Mouse (Mus musculus): ENCODE results near the gene Creb3l1.
A peak's percentile ranks its signal among the peaks of the same experiment; 100 is the strongest.

Creb3l1 gene

DNA sequence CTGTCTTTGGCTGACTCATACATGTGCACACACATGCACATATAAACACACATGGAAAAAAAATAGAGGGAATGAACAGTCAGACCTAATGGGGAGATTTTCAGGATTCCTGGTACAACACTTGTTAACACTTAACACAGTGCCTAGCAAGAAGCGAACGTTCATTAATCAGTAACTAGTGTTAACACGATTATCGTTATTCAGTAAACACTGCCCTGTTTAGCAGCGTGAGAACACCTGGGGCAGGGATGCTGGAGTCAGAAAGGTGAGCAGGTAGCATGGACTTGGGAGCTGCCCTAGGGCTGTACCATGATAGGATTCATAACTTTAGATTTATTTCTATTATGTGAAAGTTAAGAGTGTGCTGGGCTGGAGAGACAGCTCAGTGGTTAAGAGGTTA, 28.3 kb downstream of the Creb3l1 start:
- DNase-seq = no peak

- no peak for DNase-seq
Measured at GRCm38 (mm10) chr2:91993409-91993808, 30.9 kb downstream of the Creb3l1 start.

DNA sequence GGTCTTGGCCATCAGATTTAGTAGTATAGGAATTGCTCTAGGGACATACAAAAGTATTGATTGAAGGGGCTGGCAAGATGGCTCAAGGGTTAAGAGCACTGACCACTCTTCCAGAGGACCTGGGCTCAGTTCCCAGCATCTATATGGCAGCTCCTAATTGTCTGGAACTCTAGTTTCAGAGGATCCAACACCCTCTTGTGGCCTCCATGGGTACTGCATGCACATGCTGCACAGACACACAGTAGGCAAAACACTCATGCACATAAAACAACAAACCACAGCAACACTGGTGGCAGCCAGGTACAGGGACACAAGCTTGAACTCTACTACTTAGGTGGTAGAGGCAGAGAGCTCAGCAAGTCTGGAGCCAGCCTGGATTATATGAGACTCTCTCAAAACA, 34.6 kb downstream of the Creb3l1 start:
- DNase-seq = no peak

DNA sequence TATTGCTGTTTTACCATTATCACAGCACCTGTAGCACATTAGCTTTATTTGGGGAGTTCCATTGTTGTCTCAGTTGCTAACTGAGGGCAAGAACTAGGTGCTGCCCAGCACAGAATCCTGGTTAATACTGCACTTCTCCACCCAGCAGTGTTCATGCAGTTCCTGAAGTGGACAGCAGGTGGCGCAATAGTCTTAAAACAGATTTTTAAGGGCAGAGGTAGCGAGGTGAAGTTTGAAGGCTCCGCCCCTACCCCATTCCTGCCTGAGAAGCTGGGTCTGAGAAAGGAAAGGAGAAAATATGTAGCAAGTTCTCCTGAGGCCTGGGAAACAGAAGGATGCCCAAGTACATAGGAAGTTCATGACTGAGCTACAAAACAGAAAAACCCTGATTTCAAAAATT, 36.8 kb downstream of the Creb3l1 start:
- peak; percentile 79 for DNase-seq

GRCm38 (mm10) chr2:91986071-91986470, 38.2 kb downstream of the Creb3l1 start:
- no peak for DNase-seq

GRCm38 (mm10) chr2:91984906-91985525, 39.3 kb downstream of the Creb3l1 start:
- no peak for DNase-seq

DNA sequence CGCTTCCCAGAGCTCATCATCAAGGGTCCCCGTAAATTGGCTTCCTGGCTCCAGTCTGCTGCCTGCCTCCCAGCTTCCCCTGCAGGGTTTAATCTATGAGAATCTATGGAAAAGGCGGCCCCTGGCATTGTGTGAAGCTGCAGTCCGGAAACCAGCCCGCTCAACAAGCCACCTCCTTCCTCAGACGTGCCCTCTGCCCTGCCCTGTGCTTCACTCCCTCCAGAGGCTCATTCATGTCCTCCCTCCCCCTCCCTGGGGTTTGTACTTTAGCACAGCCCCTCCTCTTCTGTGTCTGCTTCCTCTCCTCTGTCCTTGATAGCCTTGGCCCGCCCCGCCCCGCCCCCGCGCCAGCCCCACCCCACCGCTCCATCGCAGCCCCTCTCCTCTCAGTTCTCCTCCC, 39.9 kb downstream of the Creb3l1 start:
- no peak for DNase-seq

DNA sequence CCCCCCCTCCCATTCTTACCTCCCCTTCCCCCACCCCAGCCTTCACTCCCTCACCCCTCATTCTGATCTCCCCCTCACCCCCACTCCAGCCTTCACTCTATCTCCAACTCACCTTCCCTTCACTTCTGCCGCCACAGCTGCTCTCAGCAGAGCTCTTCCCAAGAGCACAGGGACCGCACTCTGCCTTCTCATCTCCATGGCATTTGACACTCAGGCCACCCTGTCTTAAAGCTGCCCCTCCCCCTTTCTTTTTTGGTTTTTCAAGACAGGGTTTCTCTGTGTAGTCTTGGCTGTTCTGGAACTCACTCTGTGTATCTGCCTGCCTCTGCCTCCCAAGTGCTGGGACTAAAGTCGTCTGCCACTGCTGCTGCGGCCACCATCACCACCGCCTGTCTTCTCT, 43.5 kb downstream of the Creb3l1 start:
- no peak for DNase-seq

- DNase-seq = no peak
Measured at GRCm38 (mm10) chr2:91980245-91980644, 44.1 kb downstream of the Creb3l1 start.

GRCm38 (mm10) chr2:91978547-91978946, 45.8 kb downstream of the Creb3l1 start:
- no peak for DNase-seq

- no peak for DNase-seq
Measured at GRCm38 (mm10) chr2:91977960-91978359, 46.3 kb downstream of the Creb3l1 start.

GRCm38 (mm10) chr2:91975581-91976541, 48.4 kb downstream of the Creb3l1 start, which contains the start of gene Dgkz:
TSS of gene Dgkz (minus strand) at chr2:91975864.
- peak; percentile 62 for DNase-seq

- DNase-seq = no peak
Measured at GRCm38 (mm10) chr2:91973416-91974135, 50.7 kb downstream of the Creb3l1 start.

GRCm38 (mm10) chr2:91972121-91972566, 52.2 kb downstream of the Creb3l1 start:
- DNase-seq = no peak

GRCm38 (mm10) chr2:91971231-91972097, 52.8 kb downstream of the Creb3l1 start:
- peak; percentile 90 for DNase-seq

GRCm38 (mm10) chr2:91967962-91968361, 56.3 kb downstream of the Creb3l1 start:
- DNase-seq = peak; percentile 41

DNA sequence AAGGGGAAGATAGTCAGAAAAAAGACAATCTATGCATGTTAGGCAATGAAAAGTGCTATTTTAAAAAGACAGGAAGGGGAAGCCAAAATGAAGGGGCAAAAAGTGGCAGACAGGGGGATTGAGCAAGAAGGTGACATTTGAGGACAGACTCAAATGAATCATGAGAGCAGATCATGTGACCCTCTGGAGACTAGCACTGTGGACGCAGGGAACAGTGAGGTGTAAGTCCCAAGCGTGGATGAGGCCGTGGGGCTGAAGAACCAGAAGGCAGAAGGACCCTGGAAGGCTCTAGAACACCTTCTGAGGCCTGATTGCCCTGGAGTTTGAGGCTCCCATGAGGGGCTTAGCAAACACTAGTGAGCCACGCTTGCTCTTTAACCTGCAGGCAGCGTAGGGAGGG, 57.9 kb downstream of the Creb3l1 start:
- DNase-seq = no peak

DNA sequence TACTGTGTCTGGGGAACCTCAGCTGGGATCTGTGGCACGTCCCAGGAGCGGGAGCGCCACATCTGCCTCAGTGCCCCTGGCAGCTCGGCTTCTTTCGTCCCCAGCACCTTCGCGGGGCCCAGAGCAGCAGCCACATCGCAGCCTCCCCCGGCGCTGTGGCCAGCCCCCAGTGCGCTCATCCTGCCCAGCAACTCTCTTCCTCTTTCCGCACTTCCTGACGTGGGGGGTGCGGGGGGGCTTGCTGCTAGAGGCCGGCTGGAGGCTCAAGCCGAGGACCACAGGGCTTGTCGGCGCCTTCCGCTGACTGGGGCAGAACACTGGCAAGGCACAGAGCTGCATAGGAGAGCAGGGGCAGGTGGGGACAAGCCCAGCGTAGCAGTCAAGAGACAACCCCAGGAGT, 58.9 kb downstream of the Creb3l1 start:
- DNase-seq = peak; percentile 57

DNA sequence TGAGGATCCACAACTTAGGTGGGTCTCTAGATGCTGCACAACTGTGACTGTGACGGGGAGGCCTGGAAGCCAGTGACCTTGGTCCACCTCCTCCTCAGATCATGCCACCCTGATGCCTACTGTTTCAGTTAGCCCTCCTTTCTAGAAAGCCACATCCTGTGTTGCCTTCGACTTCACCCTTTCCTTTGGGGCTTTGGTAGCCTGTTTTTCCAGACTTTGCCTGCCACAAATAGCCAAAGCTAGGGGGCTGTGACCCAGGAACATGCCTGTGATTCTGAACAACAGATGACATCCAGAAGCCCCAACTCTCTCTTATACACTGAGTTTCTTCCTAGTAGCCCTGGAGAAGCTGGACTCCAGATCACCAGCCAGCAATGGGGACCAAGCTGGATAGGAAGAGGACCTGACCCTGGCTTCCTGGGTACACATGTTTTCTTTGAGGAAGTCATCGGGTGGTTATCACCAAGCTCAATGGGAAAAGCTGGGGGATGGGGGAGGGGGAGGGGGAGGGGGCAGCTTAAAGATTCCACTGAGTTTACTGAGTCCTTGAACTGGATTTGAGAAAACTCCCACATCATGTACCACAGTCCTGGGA, 59.6 kb downstream of the Creb3l1 start:
- DNase-seq = peak; percentile 40

DNA sequence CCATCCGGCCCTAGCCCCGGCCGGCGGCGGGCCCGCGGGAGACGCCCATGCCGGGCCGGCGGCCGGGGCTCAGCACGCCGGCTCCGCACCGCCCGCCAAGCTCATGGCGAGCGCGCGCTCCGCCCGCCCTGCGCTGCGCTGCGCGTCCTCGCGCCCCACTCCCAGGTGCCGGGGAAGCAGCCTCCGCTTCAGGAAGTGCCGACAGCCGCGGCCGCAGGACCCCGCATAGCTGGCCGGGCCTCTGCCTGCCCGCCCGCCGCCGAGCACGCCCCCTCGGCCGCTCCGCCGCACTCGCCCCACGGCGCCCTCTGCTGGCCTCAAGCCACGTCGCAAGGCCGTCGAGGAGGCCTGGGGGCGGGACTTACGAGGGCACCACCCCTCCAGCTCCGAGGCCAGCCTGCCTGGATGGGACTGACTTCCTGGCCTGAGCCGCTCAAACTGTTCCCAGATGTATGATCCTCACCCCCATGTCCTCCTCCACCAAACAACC, 60.8 kb downstream of the Creb3l1 start:
- peak; percentile 95 for DNase-seq

DNA sequence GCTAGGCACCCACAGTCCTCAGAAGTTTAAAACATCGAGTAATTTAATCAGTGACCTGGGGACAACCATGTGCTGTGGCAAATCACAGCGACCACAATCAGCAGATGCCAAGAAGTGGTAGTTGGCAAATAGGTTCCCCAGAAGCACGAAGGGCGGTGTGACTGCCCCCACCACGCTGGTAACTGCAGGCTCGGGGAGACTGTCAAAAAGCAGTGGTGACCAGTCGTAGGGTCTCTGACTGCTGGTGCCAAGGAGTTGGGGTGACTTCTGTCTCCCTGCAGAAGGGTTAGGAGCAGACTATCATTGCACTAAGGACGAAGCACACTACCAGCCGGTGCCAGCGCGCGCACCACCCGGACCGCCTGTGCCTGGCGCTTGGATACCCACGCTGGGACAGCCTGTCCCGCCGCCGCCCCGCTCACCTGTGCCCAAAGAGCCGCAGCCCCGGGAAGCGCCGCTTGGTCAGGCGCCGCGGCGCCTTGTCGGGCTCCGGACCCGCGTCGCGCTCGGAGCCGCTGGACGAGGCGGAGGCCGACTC, 61.4 kb downstream of the Creb3l1 start:
- peak; percentile 76 for DNase-seq
